Mouse (Mus musculus) large intestine, adult 2 months (tissue): Measurements from ENCODE around the gene Ubash3a. TPM values are rescaled to one million over a fixed set of nuclear protein-coding genes. Genes with fewer than 3 reads are reported as not detected.
A peak's percentile ranks its signal among the peaks of the same experiment; 100 is the strongest.

Source experiments
- DNase-seq: peaks from one replicate; pipeline ENCODE4 v3.0.0-alpha.2; 2012; ENCODE audit warnings: low read depth, low spot score
- WGBS: fragments of 180-500 bp; shearing (Covaris S2); methylation state at CpG from one replicate; pipeline ENCODE4 v1.1.7; 2018; 5-methylcytosine and 5-hydroxymethylcytosine counted together
- polyA plus RNA-seq: library from polyadenylated mRNA; depleted of rRNA; stranded (reverse); fragments of >200 nt; gene quantifications from 2 replicates; pipeline ENCODE4 v1.2.3, GENCODE M21; 2012; rRNA removed

Ubash3a gene
- polyA plus RNA-seq, result 0.57 and 1.7 TPM in 2 replicates

GRCm38 (mm10) chr17:31207771-31208334, at the start of gene Ubash3a:
Gene Ubash3a, plus strand, starts transcription at chr17:31207873.
- WGBS, result 61% methylated on average over 12 of the region's 12 CpGs
- no peak for DNase-seq

GRCm38 (mm10) chr17:31157921-31158320, 49.8 kb upstream of the Ubash3a start:
- no peak for DNase-seq
- 83% methylated on average over 6 of the region's 6 CpGs for WGBS

DNA sequence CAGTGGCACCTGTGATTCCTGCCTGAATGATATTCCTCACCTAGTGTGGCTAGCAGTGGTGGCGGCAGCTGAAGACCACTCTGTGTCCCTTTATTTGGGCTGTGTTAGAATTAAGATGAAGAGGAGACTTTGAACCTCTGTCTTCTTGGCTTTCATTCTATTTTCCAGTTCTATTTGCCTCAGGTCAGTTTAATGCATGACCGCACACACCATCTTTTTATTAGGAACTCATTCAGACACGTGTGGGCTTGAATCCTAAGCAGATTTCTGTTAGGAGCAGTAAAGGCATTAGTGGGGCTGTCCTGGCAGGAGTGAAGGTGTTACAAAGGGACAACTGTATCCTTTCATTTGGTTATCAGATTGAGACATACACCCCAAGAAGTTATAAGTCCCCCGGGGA, 47.4 kb upstream of the Ubash3a start:
- WGBS, result 75% methylated on average over 4 of the region's 4 CpGs
- no peak for DNase-seq

DNA sequence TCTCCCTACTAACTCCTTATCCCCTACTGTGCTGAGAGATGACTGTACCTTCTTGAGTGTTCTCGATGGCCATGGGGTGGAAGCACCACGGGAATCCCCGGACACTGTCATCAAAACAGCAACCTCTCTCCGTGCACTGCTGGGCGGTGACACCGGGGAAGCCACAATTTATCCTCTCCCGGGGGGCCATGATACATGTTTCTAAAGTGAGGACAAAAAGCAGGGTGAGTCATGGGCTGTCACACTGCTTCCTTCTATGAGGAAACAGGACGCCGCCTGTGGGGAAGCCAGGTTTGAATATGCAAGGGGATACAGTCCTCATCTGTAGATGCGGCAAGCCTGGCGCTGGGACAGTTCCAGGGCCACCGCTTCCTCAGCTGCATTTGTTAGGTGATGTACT, 45.1 kb upstream of the Ubash3a start:
- 70% methylated on average over 12 of the region's 12 CpGs for WGBS
- no peak for DNase-seq

DNA sequence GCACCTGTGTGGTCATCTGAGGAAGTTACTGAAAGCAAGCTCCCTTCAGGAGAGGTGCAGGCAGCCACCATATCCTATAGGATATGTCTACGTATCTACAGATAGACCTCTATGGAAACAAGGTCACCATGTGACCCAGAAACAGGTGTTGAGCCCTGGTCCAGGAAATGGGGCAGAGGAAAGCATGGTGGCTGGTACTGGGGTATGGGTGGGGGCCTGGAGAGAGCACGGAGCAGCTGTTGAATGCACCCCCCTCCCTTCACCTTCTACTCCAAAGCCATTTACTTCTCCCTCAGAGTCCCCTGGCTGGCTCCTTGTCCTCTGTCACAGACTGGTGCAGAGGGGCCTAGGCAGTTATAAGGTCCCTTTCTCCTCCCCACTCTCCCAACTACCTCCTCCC, 43.9 kb upstream of the Ubash3a start:
- 80% methylated on average over 2 of the region's 2 CpGs for WGBS
- DNase-seq, result no peak

DNA sequence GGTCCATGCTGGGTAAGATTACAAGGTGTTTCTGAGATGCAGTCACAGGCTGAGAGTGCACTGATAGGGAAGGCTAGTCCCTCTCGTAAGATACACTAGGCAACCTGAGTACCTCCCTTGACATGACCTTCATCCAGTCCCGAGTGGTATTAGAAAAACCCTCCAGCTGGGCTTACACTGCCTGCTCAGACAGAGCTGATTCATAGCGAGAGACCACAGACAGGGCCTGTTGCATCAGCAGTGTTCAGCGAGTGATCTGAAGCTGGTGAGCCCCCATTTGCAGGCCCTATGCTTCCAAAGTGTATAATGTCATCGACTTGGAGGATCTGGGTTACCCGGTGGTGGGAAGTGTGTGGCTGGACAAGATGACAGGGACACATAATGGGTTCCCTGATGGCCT, 42.5 kb upstream of the Ubash3a start, which contains the start of gene Tff1:
Gene Tff1 (minus strand): TSS at position 151 of the 400 bp plus-strand sequence.
- WGBS, result 69% methylated on average over 6 of the region's 6 CpGs
- no peak for DNase-seq

GRCm38 (mm10) chr17:31169796-31170195, 37.9 kb upstream of the Ubash3a start:
- 53% methylated on average over 5 of the region's 5 CpGs for WGBS
- no peak for DNase-seq

GRCm38 (mm10) chr17:31176321-31176720, 31.4 kb upstream of the Ubash3a start:
- 76% methylated on average over 4 of the region's 4 CpGs for WGBS
- DNase-seq, result no peak

DNA sequence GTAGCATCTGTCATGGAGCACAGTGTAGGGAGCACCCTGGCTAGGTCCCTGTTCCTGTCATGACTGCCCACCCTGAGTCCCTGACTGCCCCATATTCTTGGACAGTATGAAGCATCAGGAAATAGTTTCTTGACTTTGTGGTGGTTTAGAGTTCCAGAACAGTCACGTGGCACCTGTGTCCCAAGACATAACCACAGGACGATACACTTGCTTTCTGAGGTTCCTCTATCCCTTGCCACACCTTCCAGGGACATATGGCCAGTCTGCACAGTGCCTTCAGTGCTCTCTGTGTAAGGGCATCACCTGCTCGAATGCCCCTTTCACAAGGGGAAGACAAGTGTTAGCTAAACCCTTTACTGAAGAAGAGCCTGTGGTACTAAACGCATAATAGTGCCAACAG, 26.2 kb upstream of the Ubash3a start:
- WGBS, result 83% methylated on average over 4 of the region's 4 CpGs
- DNase-seq, result no peak

GRCm38 (mm10) chr17:31183180-31183974, 24.3 kb upstream of the Ubash3a start:
- peak; percentile 28 for DNase-seq
- WGBS, result 31% methylated on average over 12 of the region's 12 CpGs

- 58% methylated on average over 12 of the region's 12 CpGs for WGBS
- DNase-seq, result peak; percentile 14
Observed at GRCm38 (mm10) chr17:31184269-31184990, 23.2 kb upstream of the Ubash3a start.

GRCm38 (mm10) chr17:31187370-31187769, 20.3 kb upstream of the Ubash3a start:
- peak; percentile 28 for DNase-seq
- WGBS, result 15% methylated on average over 4 of the region's 4 CpGs

- no peak for DNase-seq
- 65% methylated on average over 8 of the region's 8 CpGs for WGBS
Observed at GRCm38 (mm10) chr17:31191825-31192224, 15.8 kb upstream of the Ubash3a start.

GRCm38 (mm10) chr17:31192663-31193062, 15.0 kb upstream of the Ubash3a start:
- no peak for DNase-seq
- WGBS, result 57% methylated on average over 2 of the region's 2 CpGs

GRCm38 (mm10) chr17:31193360-31193759, 14.3 kb upstream of the Ubash3a start:
- WGBS, result 73% methylated on average over 9 of the region's 9 CpGs
- DNase-seq, result no peak

GRCm38 (mm10) chr17:31195207-31195606, 12.5 kb upstream of the Ubash3a start:
- WGBS, result 79% methylated on average over 6 of the region's 6 CpGs

DNA sequence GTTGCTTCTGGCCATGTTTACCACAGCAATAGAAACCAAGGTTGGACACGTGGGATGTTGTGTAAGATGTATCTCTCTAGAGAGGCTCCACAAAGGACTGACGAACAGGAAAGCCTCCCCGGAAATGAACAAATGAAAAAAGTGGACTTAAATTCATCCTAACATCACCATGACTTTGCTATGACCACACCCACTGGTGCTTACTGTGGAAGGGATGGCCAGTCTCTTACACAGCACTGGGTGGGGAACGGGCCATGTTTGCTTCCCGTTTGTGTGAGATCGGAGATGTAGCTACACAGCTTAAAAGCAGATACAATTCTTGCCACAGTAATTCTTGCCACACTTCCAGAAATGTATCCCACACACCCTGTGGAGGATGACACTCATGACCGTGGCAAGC, 11.4 kb upstream of the Ubash3a start:
- 63% methylated on average over 7 of the region's 7 CpGs for WGBS
- DNase-seq, result no peak

More at GRCm38 (mm10) chr17:31195207-31195606, 12.5 kb upstream of the Ubash3a start:
- no peak for DNase-seq

GRCm38 (mm10) chr17:31198877-31199276, 8.8 kb upstream of the Ubash3a start, which contains the start of gene Tmprss3:
Gene Tmprss3, minus strand, starts transcription at chr17:31198977.
- DNase-seq, result no peak
- 82% methylated on average over 11 of the region's 11 CpGs for WGBS

DNA sequence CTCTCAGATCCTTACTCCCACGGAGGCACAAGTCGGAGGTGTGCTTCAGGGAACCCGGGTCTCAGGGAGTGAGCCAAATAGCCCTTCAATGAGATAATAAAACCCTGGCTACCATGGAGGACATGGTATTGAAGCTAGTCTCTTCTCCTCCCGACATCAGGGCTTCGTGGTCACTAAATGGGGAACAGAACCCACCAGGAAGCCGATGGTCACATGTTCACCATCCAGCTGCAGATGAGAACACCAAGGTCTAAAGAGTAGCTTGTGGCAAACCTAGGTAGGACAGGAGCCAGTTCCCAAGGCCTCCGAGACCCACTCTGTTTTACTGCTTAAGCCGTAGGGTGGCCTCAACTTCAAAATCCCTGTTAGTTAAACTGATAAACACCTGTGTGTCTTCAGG, 981 bp downstream of the Ubash3a start:
- DNase-seq, result no peak
- WGBS, result 70% methylated on average over 8 of the region's 8 CpGs

DNA sequence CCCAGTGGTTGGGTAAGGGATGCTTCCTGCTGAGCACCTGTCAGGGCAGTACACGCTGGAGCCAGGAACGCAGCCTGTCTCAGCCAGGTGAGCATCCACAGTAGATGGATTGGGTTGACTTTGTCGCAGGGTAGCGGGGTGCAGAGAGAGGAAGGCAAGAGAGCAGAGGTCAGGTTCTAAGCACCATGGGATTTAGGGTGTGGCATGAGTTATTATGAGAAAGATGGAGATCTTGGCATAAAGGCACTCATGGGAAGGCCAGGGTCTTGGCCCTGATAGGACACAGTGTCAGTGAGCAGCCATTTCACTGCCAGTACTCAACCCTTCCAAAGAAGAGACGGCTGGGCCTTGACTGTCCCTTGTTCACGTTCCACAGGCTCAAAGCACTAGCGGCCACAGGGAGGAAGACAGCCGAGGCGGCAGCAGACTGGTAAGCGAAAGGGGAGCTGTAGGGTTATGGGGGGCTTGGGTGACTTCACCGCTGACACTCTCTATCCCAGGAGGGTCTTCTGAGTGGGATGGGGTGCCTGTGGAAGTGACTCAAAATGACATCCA, 1.8 kb downstream of the Ubash3a start:
- 89% methylated on average over 11 of the region's 11 CpGs for WGBS

More for the DNA sequence above, 1.8 kb downstream of the Ubash3a start:
- no peak for DNase-seq
